Mouse (Mus musculus) embryonic facial prominence, embryonic 10.5 days (tissue): Measurements from ENCODE around the gene Krt23. TPM values are rescaled to one million over a fixed set of nuclear protein-coding genes. Genes with fewer than 3 reads are reported as not detected.

Experiments used
- DNase-seq: peaks from one replicate; pipeline ENCODE4 v3.0.0-alpha.2; 2017; ENCODE audit warnings: low spot score
- H3K27ac ChIP-seq: fragments of 300-500 bp; sonication (generic); replicated peaks from 2 replicates; pipeline ENCODE4 v1.5.1; 2016; ENCODE audit warnings: mild to moderate bottlenecking
- H3K27me3 ChIP-seq: fragments of 300-500 bp; sonication (generic); replicated peaks from 2 replicates; pipeline ENCODE4 v1.6.1; 2016; ENCODE audit warnings: low read depth, mild to moderate bottlenecking; ENCODE audit not compliant: poor library complexity, severe bottlenecking
- H3K36me3 ChIP-seq: fragments of 300-500 bp; sonication (generic); replicated peaks from 2 replicates; pipeline ENCODE4 v1.6.1; 2016; ENCODE audit warnings: mild to moderate bottlenecking, moderate library complexity
- H3K4me1 ChIP-seq: fragments of 300-500 bp; sonication (generic); 2 replicates; pipeline ENCODE4 v1.6.1; 2016
- H3K4me3 ChIP-seq: fragments of 300-500 bp; sonication (generic); 2 replicates; pipeline ENCODE4 v1.5.1; 2016; ENCODE audit warnings: mild to moderate bottlenecking, moderate library complexity
- H3K9me3 ChIP-seq: fragments of 300-500 bp; sonication (generic); 2 replicates; pipeline ENCODE4 v1.6.1; 2016; ENCODE audit warnings: mild to moderate bottlenecking
- WGBS: fragments of 180-500 bp; shearing (Covaris S2); methylation state at CpG from one replicate; pipeline ENCODE4 v1.1.7; 2016; 5-methylcytosine and 5-hydroxymethylcytosine counted together
- polyA plus RNA-seq: library from polyadenylated mRNA; unstranded; fragments of >200 nt; fragmentation: Nextera tagmentation; extraction: Ambion mirVana; gene quantifications from 2 replicates; pipeline ENCODE4 v1.2.1, GENCODE M21; 2016

Krt23 gene
- polyA plus RNA-seq = 0.21 and 0.31 TPM in 2 replicates

DNA sequence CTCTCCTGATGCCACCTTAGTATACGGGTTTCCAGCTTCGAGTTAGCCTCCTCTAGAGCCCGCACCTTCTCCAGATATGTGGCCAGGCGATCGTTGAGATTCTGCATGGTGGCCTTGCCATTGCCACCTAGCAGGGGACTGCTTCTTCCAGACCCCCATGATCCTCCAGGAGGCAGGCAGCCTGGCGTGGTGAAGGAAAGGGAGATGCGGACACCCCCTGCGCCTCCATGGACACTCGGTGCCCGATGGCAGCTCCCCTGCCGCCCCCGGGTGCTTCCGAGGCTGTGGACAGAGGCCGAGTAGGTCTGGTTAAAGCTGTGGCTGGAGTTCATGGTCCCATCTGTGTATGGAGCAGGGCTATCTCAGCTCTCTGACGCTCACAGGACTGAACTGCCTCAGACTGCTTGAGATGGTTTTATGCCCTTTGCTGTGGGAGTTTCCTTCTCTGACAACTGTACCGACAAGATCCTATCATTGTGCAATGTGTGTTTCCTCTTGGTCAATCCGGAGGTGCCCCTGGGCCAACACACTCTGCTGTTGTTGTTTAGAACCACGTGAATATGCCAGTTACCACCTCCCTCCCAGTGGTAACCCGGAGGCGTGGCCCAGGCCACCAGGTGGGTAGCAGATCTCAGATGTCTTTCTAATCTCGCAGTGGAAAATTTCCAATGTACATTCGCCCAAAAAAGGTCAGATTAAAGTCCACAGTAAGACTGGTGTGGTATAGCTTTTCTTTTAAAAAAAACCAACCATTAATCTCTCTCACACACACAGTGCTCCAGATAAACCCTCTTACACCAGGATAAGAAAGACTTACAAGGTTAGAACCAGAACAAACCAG is at the start of gene Krt23:
Krt23 (minus strand) TSS at position 405 of the 841 bp plus-strand sequence.
- Histone ChIP-seq H3K9me3 (no peaks in the 10 kb centered on the region), H3K27me3 (no peaks in the 10 kb centered on the region), H3K36me3 (no peaks in the 10 kb centered on the region), H3K4me1 (peaks cover 24% of the 10 kb centered on the region), H3K4me3 (no peak within 1 kb of the TSS), H3K27ac (no peak within 1 kb of the TSS; the same call in 1 of the 2 replicates)
- DNase-seq = no peak
- 83% methylated on average over 22 of the region's 22 CpGs for WGBS

DNA sequence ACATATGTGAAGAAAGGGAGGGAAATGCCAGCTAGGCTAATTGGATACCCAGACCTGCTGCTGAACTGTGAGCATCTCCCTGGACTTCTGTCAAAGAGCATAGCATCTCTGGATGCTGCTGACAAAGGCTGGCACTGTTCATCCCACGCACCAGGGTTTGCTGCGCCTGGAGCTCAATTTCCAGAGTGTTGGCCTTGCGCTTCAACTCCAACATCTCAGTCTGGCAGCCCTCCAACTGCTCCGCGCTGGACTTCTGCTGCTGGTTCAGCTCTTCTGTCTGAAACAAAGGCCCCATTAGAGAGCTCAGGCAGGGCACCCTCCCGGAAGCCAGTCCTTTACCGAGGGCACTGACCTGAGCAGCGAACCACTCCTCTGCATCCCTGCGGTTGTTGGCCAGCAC is 46.8 kb upstream of the Krt23 start:
- Histone ChIP-seq H3K9me3 (no peaks in the 10 kb centered on the region), H3K36me3 (no peaks in the 10 kb centered on the region), H3K27ac (no peak overlapping the region), H3K27me3 (no peaks in the 10 kb centered on the region), H3K4me1 (peaks cover 6% of the 10 kb centered on the region; the same call in 1 of the 2 replicates), H3K4me3 (no peak overlapping the region)
- 53% methylated on average over 9 of the region's 9 CpGs for WGBS
- peak; percentile 16 for DNase-seq

DNA sequence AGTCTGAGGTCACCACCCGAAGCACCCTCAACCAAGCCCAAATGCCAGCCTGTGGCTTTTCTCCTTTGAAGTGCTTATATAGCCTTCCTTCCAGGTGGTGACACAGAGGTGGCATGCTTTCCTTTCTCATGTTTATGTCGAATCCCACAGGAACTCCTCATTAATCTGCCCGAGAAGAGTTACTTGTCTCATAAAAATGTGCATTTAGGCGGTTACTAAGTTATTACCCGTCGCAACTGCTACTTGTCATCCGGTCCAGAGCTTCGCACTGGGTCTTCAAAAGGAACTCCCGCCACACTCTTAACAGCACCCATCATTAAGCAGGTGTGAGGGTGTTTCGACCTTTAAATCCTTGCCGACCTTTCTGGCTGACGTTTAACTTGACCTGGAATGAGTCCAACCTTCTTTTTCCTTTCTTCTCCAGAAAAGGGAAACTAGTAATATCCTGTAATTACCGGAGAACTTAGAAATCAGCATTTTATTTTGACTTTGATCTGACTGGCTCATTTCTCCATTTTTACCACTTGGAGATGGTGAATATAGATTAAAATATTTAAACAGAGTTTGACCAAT is 28.4 kb upstream of the Krt23 start, which contains the start of gene Krt39:
Krt39 (minus strand) TSS at position 51 of the 573 bp plus-strand sequence.
- H3K27me3 ChIP-seq = no peaks in the 10 kb centered on the region
- H3K27ac ChIP-seq = no peak within 1 kb of the TSS
- H3K9me3 ChIP-seq = no peaks in the 10 kb centered on the region
- WGBS = 83% methylated on average over 13 of the region's 13 CpGs
- H3K36me3 ChIP-seq = no peaks in the 10 kb centered on the region
- H3K4me3 ChIP-seq = no peak within 1 kb of the TSS
- no peaks in the 10 kb centered on the region for H3K4me1 ChIP-seq
- DNase-seq = no peak

DNA sequence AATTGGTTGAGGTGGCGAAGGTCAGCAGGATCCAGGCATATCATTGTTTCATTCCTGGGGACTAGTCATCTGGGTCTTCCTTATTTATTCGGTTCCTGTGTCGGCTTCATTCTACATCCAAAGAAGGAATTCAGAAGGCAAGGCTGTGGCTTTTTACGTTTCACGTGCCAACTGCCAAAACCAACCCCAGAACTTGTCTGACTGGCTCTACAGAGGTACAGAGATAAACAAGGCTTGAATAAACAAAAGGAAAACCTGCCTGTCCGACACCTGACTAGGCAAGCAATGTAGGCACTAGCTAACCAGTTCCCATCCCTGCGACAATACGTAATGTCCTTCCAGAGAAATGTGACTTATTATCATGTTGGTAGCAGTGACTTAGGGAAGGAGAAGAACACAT is 21.2 kb upstream of the Krt23 start:
- no peaks in the 10 kb centered on the region for H3K36me3 ChIP-seq
- H3K27me3 ChIP-seq = no peaks in the 10 kb centered on the region
- H3K9me3 ChIP-seq = no peaks in the 10 kb centered on the region
- H3K4me3 ChIP-seq = no peak overlapping the region
- WGBS = 85% methylated on average over 8 of the region's 8 CpGs
- DNase-seq = no peak
- no peaks in the 10 kb centered on the region for H3K4me1 ChIP-seq
- H3K27ac ChIP-seq = no peak overlapping the region

DNA sequence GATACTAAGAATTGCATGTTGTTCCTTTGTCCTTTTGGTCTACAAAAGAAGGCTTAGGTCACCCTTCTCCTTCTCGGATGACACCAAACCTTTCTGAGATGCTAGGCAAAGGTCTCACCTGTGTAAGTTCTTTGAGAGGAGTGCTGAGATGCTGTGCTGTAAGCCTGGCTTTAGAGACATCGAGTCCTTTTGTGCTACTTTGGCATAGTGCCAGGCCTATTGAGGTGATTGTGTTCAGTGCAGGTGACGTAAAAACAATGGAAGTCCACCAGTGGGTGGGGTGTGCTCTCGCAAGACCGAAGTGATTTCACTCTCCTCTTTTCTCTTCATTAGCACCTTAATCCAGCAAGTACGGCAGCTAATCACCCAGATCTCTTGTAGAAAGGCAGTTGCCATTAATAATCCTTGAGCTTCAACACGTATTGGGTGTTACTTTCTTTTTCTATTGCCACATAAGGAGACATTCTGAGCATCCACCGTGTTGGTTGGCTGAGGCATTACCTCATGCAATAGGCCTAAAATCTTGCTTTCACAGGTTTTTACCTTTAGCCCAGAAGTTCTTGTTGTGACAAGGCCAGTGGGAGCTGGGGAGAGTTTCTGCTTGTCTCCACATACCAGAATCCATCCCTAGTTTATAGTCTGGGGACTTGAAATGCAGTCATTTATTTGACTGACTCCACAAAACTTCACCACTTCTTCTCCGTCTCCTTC is 7.3 kb upstream of the Krt23 start:
- no peaks in the 10 kb centered on the region for H3K27me3 ChIP-seq
- no peaks in the 10 kb centered on the region for H3K36me3 ChIP-seq
- no peak overlapping the region for H3K27ac ChIP-seq
- no peak overlapping the region for H3K4me3 ChIP-seq
- 90% methylated on average over 9 of the region's 9 CpGs for WGBS
- no peak for DNase-seq
- H3K9me3 ChIP-seq = no peaks in the 10 kb centered on the region
- H3K4me1 ChIP-seq = no peaks in the 10 kb centered on the region

DNA sequence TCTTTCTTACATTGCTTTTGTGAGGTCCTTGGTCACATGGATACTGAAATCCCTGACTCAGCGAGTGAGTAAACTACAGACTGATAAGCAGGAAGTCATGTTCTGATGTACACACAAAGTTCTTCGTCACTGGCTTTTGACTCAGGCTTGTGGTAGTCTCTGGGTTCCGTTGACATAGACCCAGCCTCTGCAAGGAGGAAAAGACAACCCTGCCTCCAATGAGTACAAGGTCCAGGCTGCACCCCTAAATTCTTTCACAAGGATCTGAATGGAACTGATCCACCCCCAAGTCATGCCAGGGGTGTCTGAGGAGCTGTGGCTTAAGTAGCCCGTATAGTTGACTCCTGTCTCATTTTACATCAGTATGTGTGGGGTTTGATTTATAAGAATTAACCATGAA is 3.5 kb upstream of the Krt23 start:
- DNase-seq = no peak
- Histone ChIP-seq H3K27ac (no peak overlapping the region), H3K36me3 (no peaks in the 10 kb centered on the region), H3K27me3 (no peaks in the 10 kb centered on the region), H3K9me3 (no peaks in the 10 kb centered on the region), H3K4me1 (peaks cover 5% of the 10 kb centered on the region; the same call in 1 of the 2 replicates), H3K4me3 (no peak overlapping the region)
- WGBS = 92% methylated on average over 4 of the region's 4 CpGs

DNA sequence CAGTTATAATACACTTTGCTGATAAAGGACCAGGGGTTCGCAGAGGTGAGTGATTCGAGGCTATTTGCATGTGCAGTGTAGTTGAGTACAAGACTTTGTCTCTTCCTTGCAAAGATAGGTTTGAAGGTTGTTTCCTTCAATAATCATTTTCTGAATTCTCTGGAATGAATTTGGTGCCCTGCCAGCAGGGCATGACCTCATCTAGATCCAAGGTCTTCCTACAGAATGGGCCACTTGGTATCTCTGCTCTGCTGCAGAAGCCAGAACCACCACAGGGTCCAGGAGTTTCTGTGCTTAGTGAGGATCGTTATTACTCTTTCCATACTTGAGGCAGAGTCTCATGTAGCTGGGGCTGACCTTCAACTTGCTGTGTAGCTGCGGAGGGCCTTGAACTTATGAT is 1.8 kb upstream of the Krt23 start:
- Histone ChIP-seq H3K9me3 (no peaks in the 10 kb centered on the region), H3K4me3 (no peak overlapping the region), H3K27ac (no peak overlapping the region), H3K27me3 (no peaks in the 10 kb centered on the region), H3K36me3 (no peaks in the 10 kb centered on the region), H3K4me1 (peaks cover 12% of the 10 kb centered on the region)
- WGBS = 92% methylated on average over 4 of the region's 4 CpGs
- no peak for DNase-seq

DNA sequence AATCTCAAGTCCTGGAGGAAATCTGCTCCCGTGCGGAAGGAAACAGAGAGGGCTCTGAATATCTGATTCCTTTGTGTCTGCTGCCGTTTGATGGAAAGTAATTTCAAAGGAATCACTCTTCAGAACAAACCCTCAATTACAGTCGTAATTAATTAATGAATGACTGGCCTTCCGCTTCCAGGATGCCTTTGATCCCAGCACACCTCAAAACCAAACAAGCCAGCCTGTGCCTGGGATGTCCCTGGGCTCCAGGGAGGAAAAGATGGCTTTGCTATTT is 575 bp upstream of the Krt23 start:
- no peaks in the 10 kb centered on the region for H3K27me3 ChIP-seq
- 38% methylated on average over 5 of the region's 5 CpGs for WGBS
- no peak overlapping the region for H3K4me3 ChIP-seq
- peaks cover 23% of the 10 kb centered on the region for H3K4me1 ChIP-seq
- H3K36me3 ChIP-seq = no peaks in the 10 kb centered on the region
- H3K9me3 ChIP-seq = no peaks in the 10 kb centered on the region
- DNase-seq = no peak
- no peak overlapping the region for H3K27ac ChIP-seq

DNA sequence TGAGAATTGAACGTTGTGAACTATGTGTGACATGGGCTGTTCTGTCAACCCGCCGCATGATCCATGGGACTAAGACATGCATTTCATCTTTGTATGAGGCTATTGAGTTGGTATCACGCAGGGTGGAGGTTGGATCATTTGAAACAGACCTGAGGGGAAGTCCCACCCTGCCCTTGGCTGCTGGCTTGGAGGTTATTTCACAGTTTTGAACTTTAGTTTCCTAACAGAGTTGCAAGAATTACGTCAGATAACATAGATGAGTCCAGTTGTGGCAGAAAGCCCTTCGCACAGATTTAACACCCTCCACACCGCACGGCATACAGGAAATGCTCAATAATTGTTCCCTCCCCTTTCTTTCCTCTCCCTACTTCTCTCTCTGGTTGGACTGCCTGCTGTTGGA is 1.9 kb downstream of the Krt23 start:
- no peaks in the 10 kb centered on the region for H3K36me3 ChIP-seq
- H3K4me1 ChIP-seq = peaks cover 24% of the 10 kb centered on the region
- H3K4me3 ChIP-seq = no peak overlapping the region
- H3K9me3 ChIP-seq = no peaks in the 10 kb centered on the region
- no peaks in the 10 kb centered on the region for H3K27me3 ChIP-seq
- no peak overlapping the region for H3K27ac ChIP-seq
- WGBS = 79% methylated on average over 8 of the region's 8 CpGs
- no peak for DNase-seq

DNA sequence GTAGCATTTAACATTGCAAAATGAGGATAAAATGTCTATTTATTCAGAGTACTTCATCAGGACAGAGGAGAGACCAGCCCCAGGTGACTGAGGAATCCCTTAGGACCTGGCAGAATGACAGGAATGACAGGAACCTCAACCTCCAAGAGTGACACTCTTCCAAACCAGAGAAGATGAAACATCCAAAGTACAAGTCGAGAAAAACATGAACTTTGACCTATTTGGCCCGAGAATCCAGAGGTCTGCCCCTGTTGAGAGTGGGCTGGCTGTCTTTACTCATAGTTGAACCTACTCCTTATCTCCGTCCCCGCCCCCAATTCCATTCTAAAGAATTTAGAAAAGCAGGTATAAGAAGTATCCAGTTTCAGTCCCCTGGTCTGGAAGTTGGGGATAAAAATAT is 2.3 kb downstream of the Krt23 start:
- Histone ChIP-seq H3K9me3 (no peaks in the 10 kb centered on the region), H3K4me3 (no peak overlapping the region), H3K27me3 (no peaks in the 10 kb centered on the region), H3K4me1 (peaks cover 24% of the 10 kb centered on the region), H3K36me3 (no peaks in the 10 kb centered on the region), H3K27ac (no peak overlapping the region)
- WGBS = 47% methylated on average over 4 of the region's 4 CpGs
- DNase-seq = no peak

DNA sequence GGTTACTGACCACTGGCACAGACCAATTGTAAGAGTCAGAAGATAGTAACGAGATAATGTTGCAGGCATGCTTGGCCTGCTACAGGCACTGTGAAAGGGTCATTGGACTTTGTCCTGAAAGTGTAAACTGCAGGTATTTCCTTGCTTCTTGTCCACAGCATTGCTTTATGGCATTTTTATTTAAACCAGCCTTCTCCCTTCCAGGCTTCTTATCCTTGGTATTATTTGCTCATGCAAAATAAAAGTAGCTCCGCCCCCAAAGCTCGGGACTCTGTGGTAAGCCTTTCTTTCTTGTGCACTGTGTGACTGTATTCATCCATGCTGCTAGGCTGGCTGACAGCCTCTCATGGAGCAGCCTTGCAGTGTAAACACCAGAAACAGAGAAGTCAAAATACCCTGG is 3.7 kb downstream of the Krt23 start:
- Histone ChIP-seq H3K36me3 (no peaks in the 10 kb centered on the region), H3K27ac (no peak overlapping the region), H3K27me3 (no peaks in the 10 kb centered on the region), H3K4me1 (peaks cover 24% of the 10 kb centered on the region), H3K4me3 (no peak overlapping the region), H3K9me3 (no peaks in the 10 kb centered on the region)
- no peak for DNase-seq
- WGBS = 44% methylated on average over 3 of the region's 3 CpGs

DNA sequence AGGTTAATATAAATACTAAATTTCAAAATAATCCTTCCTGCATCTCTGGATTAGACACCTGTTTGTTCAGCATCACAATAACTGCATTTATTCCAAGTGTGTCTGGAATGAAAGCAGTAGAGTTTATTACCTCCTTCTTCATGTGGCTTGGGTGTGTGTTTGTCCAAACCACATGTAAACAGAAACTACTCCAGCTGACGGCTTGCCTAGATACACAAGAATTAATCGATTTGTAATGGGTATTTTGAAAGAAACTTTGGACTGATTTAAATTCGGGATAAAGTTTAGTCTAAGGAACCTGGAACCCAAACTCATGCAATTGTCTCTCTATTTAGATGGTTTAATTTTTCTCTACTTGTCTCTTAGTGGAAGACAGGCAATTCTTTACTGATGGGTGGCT is 18.0 kb downstream of the Krt23 start:
- no peak for DNase-seq
- Histone ChIP-seq H3K9me3 (no peaks in the 10 kb centered on the region), H3K27me3 (no peaks in the 10 kb centered on the region), H3K27ac (no peak overlapping the region), H3K36me3 (no peaks in the 10 kb centered on the region), H3K4me3 (no peak overlapping the region), H3K4me1 (no peaks in the 10 kb centered on the region)
- WGBS = 86% methylated on average over 3 of the region's 3 CpGs

DNA sequence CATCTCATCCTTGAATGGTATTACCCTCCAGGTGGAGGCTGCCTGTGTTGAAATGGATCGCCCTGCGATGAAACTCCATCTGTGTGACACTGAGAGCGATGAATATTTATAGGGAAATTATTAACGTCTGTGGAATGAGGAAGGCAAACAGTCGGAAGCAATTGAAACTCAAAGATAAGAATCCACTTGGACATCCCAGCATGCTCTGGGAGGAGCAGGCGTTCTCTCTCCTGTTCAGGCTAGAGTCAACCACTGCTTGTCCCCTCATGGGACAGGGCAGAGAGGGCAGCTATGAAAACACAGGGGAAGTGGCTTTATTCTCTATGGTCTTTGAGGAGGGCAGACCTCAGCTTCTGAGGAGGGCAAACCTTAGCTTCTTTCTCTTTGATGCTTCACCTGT is 19.5 kb downstream of the Krt23 start:
- Histone ChIP-seq H3K4me3 (no peak overlapping the region), H3K4me1 (no peaks in the 10 kb centered on the region), H3K27ac (no peak overlapping the region), H3K36me3 (no peaks in the 10 kb centered on the region), H3K27me3 (no peaks in the 10 kb centered on the region), H3K9me3 (no peaks in the 10 kb centered on the region)
- DNase-seq = no peak
- WGBS = 84% methylated on average over 6 of the region's 6 CpGs
